Mouse (Mus musculus): ENCODE measurements around the gene Mrpl4. TPM values are rescaled to one million over a fixed set of nuclear protein-coding genes. Genes with fewer than 3 reads are reported as not detected.
"Not testable (repeated sequence)": the region's sequence is repeated elsewhere in the genome, so short reads cannot be mapped to it uniquely, and the experiment has no call there.

Mrpl4 gene
- total and polyA plus RNA-seq, 3 experiments: 42.1 to 103 (median 94.8) TPM

- H3K4me2 ChIP-seq (ENCODE audit: insufficient read depth, low read depth, poor library complexity, severe bottlenecking): no peak overlapping the region
- H3K36me3 ChIP-seq (replicated peaks in 1 of 2; ENCODE audit: control insufficient read depth in 1 of 2, insufficient read depth in 1 of 2, low read length in 1 of 2): peaks cover 12 to 23% of the 10 kb centered on the region in 2 experiments
- in situ Hi-C loops (cut with MboI; ENCODE audit: low pct_ligation_motif_present, low pct_unique_long_range_greater_than_20kb, low sequenced_read_pairs): no loop called here
- peaks cover 9 to 15% of the 10 kb centered on the region in 2 experiments for H3K4me1 ChIP-seq (ENCODE audit: control insufficient read depth in 1 of 2, insufficient read depth in 2 of 2)
- no peak overlapping the region for H3K27ac ChIP-seq (ENCODE audit: insufficient read depth, low read depth)
- no peak overlapping the region for H3K9ac ChIP-seq (ENCODE audit: insufficient read depth, low read depth)
- H3K27me3 ChIP-seq (replicated peaks): no peaks in the 10 kb centered on the region
- H3K9me3 ChIP-seq (replicated peaks; ENCODE audit: low read length): no peaks in the 10 kb centered on the region
- peak; percentile 25; the same call in 1 of the 2 replicates for TF ChIP-seq ELF1 (IDR thresholded peaks at IDR 0.05; ENCODE audit: low read depth, low read length)
- TF ChIP-seq GABPA (IDR thresholded peaks at IDR 0.05; ENCODE audit: insufficient replicate concordance, low read depth, low read length): no peak
- TF ChIP-seq RAD21 (IDR thresholded peaks at IDR 0.05; ENCODE audit: low read depth, low read length): no peak
- no peak for TF ChIP-seq EP300 (IDR thresholded peaks at IDR 0.05; ENCODE audit: low read length)
- H3K4me3 ChIP-seq (replicated peaks in 1 of 3; ENCODE audit: low read depth in 2 of 3, low read length in 2 of 3, poor library complexity in 1 of 3): no peak overlapping the region
- no peaks in the 10 kb centered on the region for H3K79me2 ChIP-seq (replicated peaks; ENCODE audit: control insufficient read depth, extremely low read depth, insufficient read depth, poor library complexity, severe bottlenecking)
- dilution Hi-C loops (cut with MboI; ENCODE audit: extremely low pct_ligation_motif_present, extremely low pct_unique_long_range_greater_than_20kb, low sequenced_read_pairs): no loop called here
- no peak for DNase-seq (ENCODE audit: extremely low read depth)
Measured at GRCm38 (mm10) chr9:21041308-21041707, 38.8 kb downstream of the Mrpl4 start.

- dilution Hi-C loops (cut with MboI; ENCODE audit: extremely low pct_ligation_motif_present, extremely low pct_unique_long_range_greater_than_20kb, low sequenced_read_pairs) (no loop called here), in situ Hi-C loops (cut with MboI; ENCODE audit: low pct_ligation_motif_present, low pct_unique_long_range_greater_than_20kb, low sequenced_read_pairs) (no loop called here)
- Histone ChIP-seq H3K4me2 (ENCODE audit: insufficient read depth, low read depth, poor library complexity, severe bottlenecking) (no peak overlapping the region), H3K4me1 (ENCODE audit: control insufficient read depth in 1 of 2, insufficient read depth in 2 of 2) (peaks cover 9 to 15% of the 10 kb centered on the region in 2 experiments), H3K9me3 (replicated peaks; ENCODE audit: low read length) (no peaks in the 10 kb centered on the region), H3K4me3 (replicated peaks in 1 of 3; ENCODE audit: low read depth in 2 of 3, low read length in 2 of 3, poor library complexity in 1 of 3) (no peak overlapping the region), H3K36me3 (replicated peaks in 1 of 2; ENCODE audit: control insufficient read depth in 1 of 2, insufficient read depth in 1 of 2, low read length in 1 of 2) (peaks cover 0 to 2% of the 10 kb centered on the region in 2 experiments), H3K27ac (ENCODE audit: insufficient read depth, low read depth) (no peak overlapping the region), H3K9ac (ENCODE audit: insufficient read depth, low read depth) (no peak overlapping the region), H3K27me3 (replicated peaks) (no peaks in the 10 kb centered on the region), H3K79me2 (replicated peaks; ENCODE audit: control insufficient read depth, extremely low read depth, insufficient read depth, poor library complexity, severe bottlenecking) (no peaks in the 10 kb centered on the region)
- TF ChIP-seq NELFE (IDR thresholded peaks at IDR 0.05; ENCODE audit: low read depth, low read length) (no peak), TCF12 (IDR thresholded peaks at IDR 0.05; ENCODE audit: low read depth, low read length) (no peak), MEF2A (IDR thresholded peaks at IDR 0.05; ENCODE audit: borderline replicate concordance, low read depth, low read length) (no peak), ZNF384 (IDR thresholded peaks at IDR 0.05; ENCODE audit: low read depth, low read length) (no peak), KAT2A (IDR thresholded peaks at IDR 0.05; ENCODE audit: insufficient replicate concordance, low read length) (no peak), IRF4 (IDR thresholded peaks at IDR 0.05; ENCODE audit: low read depth, low read length) (no peak), MXI1 (IDR thresholded peaks at IDR 0.05; ENCODE audit: low read depth, low read length) (no peak), MAX (IDR thresholded peaks at IDR 0.05; ENCODE audit: low read length) (no peak), GABPA (IDR thresholded peaks at IDR 0.05; ENCODE audit: insufficient replicate concordance, low read depth, low read length) (no peak), ZMIZ1 (IDR thresholded peaks at IDR 0.05; ENCODE audit: low read depth, low read length) (no peak), E2F4 (IDR thresholded peaks at IDR 0.05; ENCODE audit: insufficient replicate concordance, low read depth, low read length) (no peak), POLR2A (IDR thresholded peaks at IDR 0.05; ENCODE audit: low read depth, low read length) (no peak), ZC3H11A (IDR thresholded peaks at IDR 0.05; ENCODE audit: low read depth, low read length) (no peak), MYC (IDR thresholded peaks at IDR 0.05; ENCODE audit: low read depth, low read length) (no peak), JUN (IDR thresholded peaks at IDR 0.05; ENCODE audit: insufficient read depth, low read depth, low read length) (no peak), MAFK (IDR thresholded peaks at IDR 0.05; ENCODE audit: insufficient replicate concordance, low read length) (no peak), RAD21 (IDR thresholded peaks at IDR 0.05; ENCODE audit: low read depth, low read length) (no peak), RCOR1 (conservative IDR thresholded peaks at IDR 0.05; ENCODE audit: low read depth, low read length) (no peak), MAZ (IDR thresholded peaks at IDR 0.05; ENCODE audit: low read depth, low read length) (no peak)
- DNase-seq (ENCODE audit: extremely low read depth): no peak
Measured at GRCm38 (mm10) chr9:21043563-21043962, 41.0 kb downstream of the Mrpl4 start.

GRCm38 (mm10) chr9:21044785-21045184 lies 42.2 kb downstream of the Mrpl4 start:
- H3K36me3 ChIP-seq (replicated peaks in 1 of 2; ENCODE audit: control insufficient read depth in 1 of 2, insufficient read depth in 1 of 2, low read length in 1 of 2); DNase-seq (ENCODE audit: extremely low read depth); H3K9ac ChIP-seq (ENCODE audit: insufficient read depth, low read depth); in situ Hi-C loops (cut with MboI; ENCODE audit: low pct_ligation_motif_present, low pct_unique_long_range_greater_than_20kb, low sequenced_read_pairs); H3K27me3 ChIP-seq (replicated peaks); H3K79me2 ChIP-seq (replicated peaks; ENCODE audit: control insufficient read depth, extremely low read depth, insufficient read depth, poor library complexity, severe bottlenecking); H3K4me3 ChIP-seq (replicated peaks in 1 of 3; ENCODE audit: low read depth in 2 of 3, low read length in 2 of 3, poor library complexity in 1 of 3); dilution Hi-C loops (cut with MboI; ENCODE audit: extremely low pct_ligation_motif_present, extremely low pct_unique_long_range_greater_than_20kb, low sequenced_read_pairs); H3K4me2 ChIP-seq (ENCODE audit: insufficient read depth, low read depth, poor library complexity, severe bottlenecking); H3K9me3 ChIP-seq (replicated peaks; ENCODE audit: low read length); H3K27ac ChIP-seq (ENCODE audit: insufficient read depth, low read depth): not testable (repeated sequence)
- peaks cover 9 to 15% of the 10 kb centered on the region in 2 experiments for H3K4me1 ChIP-seq (ENCODE audit: control insufficient read depth in 1 of 2, insufficient read depth in 2 of 2)
